Mouse (Mus musculus) small intestine, adult 2 months (tissue): ENCODE data around the gene Idua.

Experiments
- CTCF ChIP-seq: fragments of 200-500 bp; IDR thresholded peaks from 2 replicates; pipeline ENCODE4 v1.5.1; 2012; ENCODE audit warnings: low read depth, mild to moderate bottlenecking, control low read depth, inconsistent platforms, low read length, moderate library complexity, mixed read lengths; ENCODE audit not compliant: insufficient replicate concordance, insufficient read length; ENCODE audit errors: extremely low read depth
- POLR2A ChIP-seq: fragments of 200-500 bp; IDR thresholded peaks from 2 replicates; pipeline ENCODE4 v1.6.1; 2012; ENCODE audit warnings: low read depth, mild to moderate bottlenecking, control low read depth, inconsistent platforms, low read length, moderate library complexity

DNA sequence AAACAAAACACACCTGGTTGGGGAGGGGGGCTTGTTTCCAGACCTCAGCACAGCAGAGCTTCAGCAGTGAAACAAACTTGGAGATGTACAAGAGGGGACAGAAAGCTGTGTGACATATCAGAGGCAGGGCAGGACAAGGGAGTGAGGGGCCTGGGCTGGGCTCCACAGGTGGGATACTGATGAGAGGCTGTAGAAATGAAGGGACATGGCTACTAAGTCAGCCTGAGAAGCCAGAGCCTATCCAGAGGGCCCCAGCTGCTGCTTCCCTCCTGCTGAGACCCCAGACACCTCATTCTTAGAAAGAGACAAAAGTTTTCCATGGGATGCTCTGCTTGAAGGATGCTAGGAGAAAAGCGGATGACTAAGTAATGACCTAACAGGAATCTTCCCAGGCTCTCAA, 1.5 kb upstream of the Idua start:
- no peak for TF ChIP-seq CTCF
- TF ChIP-seq POLR2A = no peak
